Mouse (Mus musculus): ENCODE results near the gene Rabl2.

DNA sequence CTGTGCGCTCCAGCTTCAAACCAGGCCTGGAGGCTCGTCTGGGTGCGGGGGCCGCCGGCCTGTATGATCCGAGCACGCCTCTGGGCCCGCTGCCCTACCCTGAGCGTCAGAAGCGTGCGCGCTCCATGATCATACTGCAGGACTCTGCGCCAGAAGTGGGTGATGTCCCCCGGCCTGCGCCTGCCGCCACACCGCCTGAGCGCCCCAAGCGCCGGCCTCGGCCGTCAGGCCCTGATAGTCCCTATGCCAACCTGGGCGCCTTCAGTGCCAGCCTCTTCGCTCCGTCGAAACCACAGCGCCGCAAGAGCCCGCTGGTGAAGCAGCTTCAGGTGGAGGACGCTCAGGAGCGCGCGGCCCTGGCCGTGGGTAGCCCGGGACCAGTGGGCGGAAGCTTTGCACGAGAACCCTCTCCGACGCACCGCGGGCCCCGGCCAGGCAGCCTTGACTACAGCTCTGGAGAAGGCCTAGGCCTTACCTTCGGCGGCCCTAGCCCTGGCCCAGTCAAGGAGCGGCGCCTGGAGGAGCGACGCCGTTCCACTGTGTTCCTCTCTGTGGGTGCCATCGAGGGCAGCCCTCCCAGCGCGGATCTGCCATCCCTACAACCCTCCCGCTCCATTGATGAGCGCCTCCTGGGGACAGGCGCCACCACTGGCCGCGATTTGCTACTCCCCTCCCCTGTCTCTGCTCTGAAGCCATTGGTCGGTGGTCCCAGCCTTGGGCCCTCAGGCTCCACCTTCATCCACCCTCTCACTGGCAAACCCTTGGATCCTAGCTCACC is 43.7 kb downstream of the Rabl2 start:
- TF ChIP-seq CTCF (IDR thresholded peaks at IDR 0.05; ENCODE audit: control insufficient read depth, insufficient read depth, insufficient read length): no peak
- TF ChIP-seq MAX (IDR thresholded peaks at IDR 0.05): no peak
- TF ChIP-seq USF1 (IDR thresholded peaks at IDR 0.05; ENCODE audit: low read depth): no peak
- no peak for TF ChIP-seq MYOG (IDR thresholded peaks at IDR 0.05; ENCODE audit: control insufficient read depth, extremely low read depth, insufficient read length)
- TF ChIP-seq FOSL1 (IDR thresholded peaks at IDR 0.05; ENCODE audit: insufficient read depth, low read length, poor library complexity, severe bottlenecking): no peak

All from C2C12 (cell line).